26 mouse cellular contexts compared by ENCODE assay signal in the genomic region with DNA sequence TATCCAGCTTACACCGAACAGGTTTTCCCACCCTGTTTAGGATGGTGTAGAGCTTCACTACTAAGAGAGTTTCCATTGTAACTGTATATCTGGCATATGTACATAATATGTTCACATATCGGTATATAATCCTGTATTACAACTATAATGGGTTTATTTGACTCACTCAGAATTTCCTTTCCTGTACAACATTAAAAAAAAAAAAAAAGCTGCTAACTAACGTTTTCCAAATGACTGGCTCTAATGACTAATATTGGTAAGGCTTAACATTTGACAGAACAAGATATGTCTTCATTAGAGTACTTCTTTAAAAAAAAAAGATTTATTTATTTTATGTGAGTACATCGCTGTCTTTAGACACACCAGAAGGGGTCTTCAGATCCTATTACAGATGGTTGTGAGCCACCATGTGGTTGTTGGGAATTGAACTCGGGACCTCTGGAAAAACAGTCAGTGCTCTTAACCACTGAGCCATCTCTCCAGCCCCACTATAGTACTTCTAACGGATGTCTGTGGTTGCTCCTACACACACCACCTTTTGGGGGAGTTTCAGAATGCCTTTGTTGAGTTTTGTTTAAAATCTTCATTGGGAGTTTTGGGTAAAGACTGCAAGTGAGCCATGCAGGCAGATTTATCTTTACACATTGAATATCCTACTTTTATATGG.
"Had no signal": no experiment of that assay in that cellular context is flagged by ENCODE, and none has a peak within 500 bp of the region (broad histone marks: within the 10 kb centered on the region; RNA-seq: fewer than 3 reads in every experiment).

No protein-coding gene starts in this region.

- H3K4me3 ChIP-seq: heart, embryonic 10.5 days; heart, embryonic 12.5 days; hindbrain, embryonic 10.5 days; hindbrain, embryonic 12.5 days; intestine, embryonic 15.5 days; limb, embryonic 10.5 days; limb, embryonic 12.5 days; liver, embryonic 13.5 days; liver, embryonic 15.5 days had no signal

- ATAC-seq: hindbrain, embryonic 16.5 days; intestine, embryonic 15.5 days; intestine, postnatal 0 days; liver, postnatal 0 days had no signal

- DNase-seq: gastrocnemius, postnatal 10 days; gastrocnemius, postnatal 25 days; heart, adult 18-20 months; heart, postnatal 10 days; heart, postnatal 4 days; kidney, adult 18-20 months; kidney, adult 8-10 months; kidney, postnatal 14 days; kidney, postnatal 36 days; layer of hippocampus, adult 9-11 months; layer of hippocampus, postnatal 36 days; liver; liver, embryonic 13.5 days; liver, postnatal 0 days had no signal

- H3K27ac ChIP-seq: heart, embryonic 10.5 days; hindbrain, embryonic 10.5 days; hindbrain, embryonic 12.5 days; hindbrain, embryonic 14.5 days; intestine, embryonic 15.5 days; kidney, postnatal 0 days; limb, embryonic 10.5 days; limb, embryonic 12.5 days; liver, embryonic 13.5 days; liver, embryonic 15.5 days had no signal
